Mouse (Mus musculus) liver, embryonic 15.5 days (tissue): ENCODE measurements around the gene Siglec1. TPM values are rescaled to one million over a fixed set of nuclear protein-coding genes. Genes with fewer than 3 reads are reported as not detected.
A peak's percentile ranks its signal among the peaks of the same experiment; 100 is the strongest.

ENCODE experiments used
- ATAC-seq: fragments of 200-750 bp; cut with Nextera tagmentation; 2 replicates; pipeline ENCODE4 v1.8.0; 2017; ENCODE audit warnings: moderate number of reproducible peaks, mild to moderate bottlenecking, moderate library complexity; ENCODE audit not compliant: insufficient read depth
- H3K27ac ChIP-seq: fragments of 300-500 bp; sonication (generic); replicated peaks from 2 replicates; pipeline ENCODE4 v1.5.1; 2015; ENCODE audit warnings: mild to moderate bottlenecking, inconsistent platforms
- H3K27me3 ChIP-seq: fragments of 300-500 bp; sonication (generic); 2 replicates; pipeline ENCODE4 v1.6.1; 2015; ENCODE audit warnings: mild to moderate bottlenecking, inconsistent platforms
- H3K36me3 ChIP-seq: fragments of 300-500 bp; sonication (generic); replicated peaks from 2 replicates; pipeline ENCODE4 v1.6.1; 2015; ENCODE audit warnings: moderate library complexity, mild to moderate bottlenecking, inconsistent platforms
- H3K4me1 ChIP-seq: fragments of 300-500 bp; sonication (generic); replicated peaks from 2 replicates; pipeline ENCODE4 v1.6.1; 2015; ENCODE audit warnings: inconsistent platforms
- H3K4me2 ChIP-seq: fragments of 300-500 bp; sonication (generic); 2 replicates; pipeline ENCODE4 v1.6.1; 2015; ENCODE audit warnings: moderate library complexity, mild to moderate bottlenecking, inconsistent platforms
- H3K4me3 ChIP-seq: fragments of 300-500 bp; sonication (generic); replicated peaks from 2 replicates; pipeline ENCODE4 v1.5.1; 2015; ENCODE audit warnings: mild to moderate bottlenecking, inconsistent platforms
- H3K9ac ChIP-seq: fragments of 300-500 bp; sonication (generic); 2 replicates; pipeline ENCODE4 v1.6.1; 2015; ENCODE audit warnings: moderate library complexity, mild to moderate bottlenecking, inconsistent platforms
- H3K9me3 ChIP-seq: fragments of 300-500 bp; sonication (generic); replicated peaks from 2 replicates; pipeline ENCODE4 v1.6.1; 2016; ENCODE audit warnings: inconsistent platforms
- WGBS: fragments of 180-500 bp; shearing (Covaris S2); methylation state at CpG from one replicate; pipeline ENCODE4 v1.1.7; 2015; ENCODE audit warnings: mixed read lengths; ENCODE audit not compliant: insufficient replicate concordance; 5-methylcytosine and 5-hydroxymethylcytosine counted together
- polyA plus RNA-seq: library from polyadenylated mRNA; unstranded; fragments of >200 nt; fragmentation: Nextera tagmentation; extraction: Ambion mirVana; gene quantifications from 2 replicates; pipeline ENCODE4 v1.2.1, GENCODE M21; 2015

Gene Siglec1
- polyA plus RNA-seq, 1 experiment from 2014 or later = 1.5 TPM

DNA sequence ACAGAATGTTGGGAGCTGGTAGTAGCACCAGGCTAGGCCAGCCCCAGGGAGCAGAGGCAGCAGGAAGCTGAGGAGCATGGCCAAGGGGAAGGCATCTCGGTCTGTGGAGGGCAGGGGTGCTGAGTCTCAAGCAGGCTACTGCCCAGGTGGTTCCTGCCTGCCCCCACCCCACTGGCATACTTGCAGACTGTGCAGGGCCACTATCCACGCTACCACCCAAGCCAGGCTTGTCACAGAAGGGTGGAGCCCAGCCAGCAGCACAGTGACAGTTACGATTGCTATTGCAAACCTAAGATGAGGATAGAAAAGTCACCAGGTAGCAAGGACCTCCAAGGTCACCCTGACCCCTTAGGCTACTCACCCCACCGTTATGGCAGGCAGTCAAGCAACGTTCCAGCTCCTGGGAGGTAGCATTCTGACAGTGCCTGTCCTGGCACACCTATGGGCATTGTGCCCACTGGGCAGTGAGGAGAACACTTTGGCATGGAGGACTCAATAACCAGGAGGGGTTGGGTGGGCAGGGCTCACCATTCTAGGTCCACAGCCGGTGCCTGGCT, 33.6 kb downstream of the Siglec1 start:
- peaks cover 46% of the 10 kb centered on the region for H3K4me1 ChIP-seq
- no peaks in the 10 kb centered on the region for H3K36me3 ChIP-seq
- ATAC-seq = peak; percentile 28; the same call in 1 of the 2 replicates
- H3K27me3 ChIP-seq = peaks cover 82% of the 10 kb centered on the region
- no peak overlapping the region for H3K4me2 ChIP-seq
- no peaks in the 10 kb centered on the region for H3K9me3 ChIP-seq
- H3K27ac ChIP-seq = no peak overlapping the region
- WGBS = 38% methylated on average over 6 of the region's 6 CpGs
- no peak overlapping the region for H3K4me3 ChIP-seq
- H3K9ac ChIP-seq = no peak overlapping the region

- 48% methylated on average over 5 of the region's 5 CpGs for WGBS
- peak; percentile 58 for ATAC-seq
- Histone ChIP-seq H3K9me3 (no peaks in the 10 kb centered on the region), H3K36me3 (no peaks in the 10 kb centered on the region), H3K4me3 (no peak overlapping the region), H3K27ac (no peak overlapping the region), H3K27me3 (peaks cover 84% of the 10 kb centered on the region), H3K9ac (no peak overlapping the region), H3K4me2 (no peak overlapping the region), H3K4me1 (peaks cover 46% of the 10 kb centered on the region)
Observed at GRCm38 (mm10) chr2:131052043-131052442, 34.5 kb downstream of the Siglec1 start.

DNA sequence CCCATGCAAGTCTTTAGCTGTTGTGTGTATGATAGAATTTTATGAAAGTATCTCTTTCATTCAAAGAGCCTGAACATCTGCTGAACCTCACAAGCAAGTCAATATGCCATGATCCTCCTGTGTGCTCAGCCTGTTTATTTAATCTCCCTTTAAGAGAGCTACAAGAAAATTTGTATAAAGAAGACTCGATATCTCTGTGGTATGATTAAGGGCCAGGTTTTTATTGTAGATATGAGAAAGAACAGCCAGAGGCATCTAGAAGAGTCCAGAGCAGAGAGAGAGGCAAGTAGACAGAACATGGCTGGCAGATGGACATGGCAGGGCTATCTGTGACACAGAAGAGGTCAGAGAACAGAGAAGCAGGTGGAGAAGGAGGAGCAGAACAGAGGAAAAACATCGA, 40.5 kb downstream of the Siglec1 start:
- Histone ChIP-seq H3K4me3 (no peak overlapping the region), H3K27me3 (peaks cover 78% of the 10 kb centered on the region), H3K9me3 (no peaks in the 10 kb centered on the region), H3K4me2 (no peak overlapping the region), H3K27ac (no peak overlapping the region), H3K36me3 (no peaks in the 10 kb centered on the region), H3K4me1 (peaks cover 6% of the 10 kb centered on the region), H3K9ac (no peak overlapping the region)
- ATAC-seq = no peak
- 59% methylated on average over 2 of the region's 2 CpGs for WGBS

GRCm38 (mm10) chr2:131044989-131045720, 41.4 kb downstream of the Siglec1 start:
- Histone ChIP-seq H3K27me3 (peaks cover 78% of the 10 kb centered on the region), H3K4me1 (peaks cover 6% of the 10 kb centered on the region), H3K4me2 (no peak overlapping the region), H3K27ac (no peak overlapping the region), H3K36me3 (no peaks in the 10 kb centered on the region), H3K9me3 (no peaks in the 10 kb centered on the region), H3K9ac (no peak overlapping the region), H3K4me3 (no peak overlapping the region)
- WGBS = 65% methylated on average over 9 of the region's 9 CpGs
- ATAC-seq = no peak

DNA sequence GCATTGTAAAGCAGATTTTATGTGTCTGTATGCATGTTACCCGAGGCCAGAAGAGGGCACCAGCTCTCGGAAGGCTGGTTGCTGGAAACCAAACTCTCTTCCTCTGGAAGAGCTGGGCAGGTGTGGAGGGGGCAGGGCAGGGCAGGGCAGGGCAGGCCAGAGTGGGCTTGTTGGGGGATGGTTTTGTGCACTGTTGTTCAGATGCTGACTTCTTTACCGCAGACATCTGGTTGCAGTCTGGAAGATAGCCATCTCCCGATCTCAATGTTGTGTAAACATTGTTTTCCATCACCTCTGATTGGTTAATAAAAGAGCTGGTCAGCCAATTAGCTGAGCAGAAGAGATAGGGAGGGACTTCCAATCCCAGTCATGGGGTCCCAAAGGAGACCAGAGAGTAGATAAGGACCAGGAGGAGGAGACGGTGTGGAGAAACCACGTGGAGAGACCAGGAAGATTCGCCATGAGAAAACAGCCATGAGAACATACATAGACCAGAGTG, 42.2 kb downstream of the Siglec1 start:
- WGBS = 11% methylated on average over 7 of the region's 7 CpGs
- ATAC-seq = no peak
- H3K27me3 ChIP-seq = peaks cover 83% of the 10 kb centered on the region

GRCm38 (mm10) chr2:131042988-131043387, 43.6 kb downstream of the Siglec1 start, which contains the start of gene Gfra4:
Gene Gfra4 (minus strand): TSS chr2:131043088.
- ATAC-seq = no peak
- H3K4me3 ChIP-seq = no peak within 1 kb of the TSS
- 54% methylated on average over 2 of the region's 2 CpGs for WGBS

More for the DNA sequence above, 42.2 kb downstream of the Siglec1 start:
- Histone ChIP-seq H3K4me2 (no peak overlapping the region; the same call in 1 of the 2 replicates), H3K36me3 (no peaks in the 10 kb centered on the region), H3K27ac (no peak overlapping the region), H3K9me3 (no peaks in the 10 kb centered on the region), H3K9ac (no peak overlapping the region), H3K4me1 (peaks cover 6% of the 10 kb centered on the region), H3K4me3 (no peak overlapping the region)

DNA sequence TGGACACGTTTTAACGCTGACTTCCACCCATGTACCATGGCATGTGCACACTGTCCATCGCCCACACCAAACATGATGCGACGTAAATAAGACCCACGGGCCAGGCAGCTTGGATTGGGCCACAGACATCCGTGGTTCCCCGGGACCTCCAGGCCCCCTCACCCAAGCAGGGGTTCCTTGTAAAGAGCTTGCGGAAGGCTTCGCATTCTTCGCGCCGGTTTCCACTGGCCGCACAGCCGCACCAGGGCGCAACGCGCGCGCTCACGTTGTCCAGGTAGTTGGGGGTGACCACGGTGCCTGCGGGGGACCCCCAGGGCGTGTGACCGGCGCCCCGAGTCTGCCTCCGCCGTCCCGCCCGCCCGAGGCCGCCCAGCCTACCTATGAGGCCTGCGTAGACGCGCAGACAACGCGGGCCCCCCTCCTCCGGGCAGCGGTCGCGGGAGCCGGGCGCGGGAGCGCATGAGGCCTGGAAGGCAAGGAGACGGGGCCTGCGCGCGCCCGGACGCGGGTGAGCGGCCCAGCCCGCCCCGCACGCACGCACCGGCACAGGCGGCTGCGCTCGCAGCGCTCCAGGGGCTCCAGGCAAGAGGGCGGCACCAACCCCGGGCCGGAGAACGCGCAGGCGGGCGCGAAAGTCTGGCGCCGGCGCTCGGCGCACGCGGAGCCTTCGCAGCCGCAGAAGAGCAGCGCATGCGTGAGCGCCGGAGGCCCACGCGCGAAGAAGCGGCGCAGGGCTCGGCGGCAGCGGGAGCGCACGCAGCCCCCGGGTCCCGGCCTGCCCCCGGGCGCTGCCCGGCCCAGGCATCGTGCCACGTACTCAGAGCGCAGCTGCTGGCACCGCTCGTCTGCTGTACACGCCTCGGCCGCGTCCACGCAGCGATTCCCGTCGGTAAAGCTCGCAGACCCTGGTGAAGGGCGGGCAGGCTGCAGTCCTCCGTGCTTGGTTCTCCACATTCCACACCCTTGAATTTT, 45.4 kb downstream of the Siglec1 start:
- peaks cover 94% of the 10 kb centered on the region for H3K27me3 ChIP-seq
- H3K4me3 ChIP-seq = peak overlapping the region; percentile 38
- no peak overlapping the region for H3K27ac ChIP-seq
- no peak for ATAC-seq
- H3K9ac ChIP-seq = no peak overlapping the region
- no peaks in the 10 kb centered on the region for H3K9me3 ChIP-seq
- H3K4me1 ChIP-seq = peaks cover 6% of the 10 kb centered on the region
- no peaks in the 10 kb centered on the region for H3K36me3 ChIP-seq
- peak overlapping the region; percentile 56 for H3K4me2 ChIP-seq
- 3% methylated on average over 114 of the region's 115 CpGs for WGBS

More at GRCm38 (mm10) chr2:131042988-131043387, 43.6 kb downstream of the Siglec1 start, which contains the start of gene Gfra4:
- Histone ChIP-seq H3K4me2 (no peak within 1 kb of the TSS), H3K27ac (no peak within 1 kb of the TSS), H3K9me3 (no peaks in the 10 kb centered on the region), H3K4me1 (peaks cover 6% of the 10 kb centered on the region), H3K36me3 (no peaks in the 10 kb centered on the region), H3K27me3 (peaks cover 93% of the 10 kb centered on the region), H3K9ac (no peak within 1 kb of the TSS)

DNA sequence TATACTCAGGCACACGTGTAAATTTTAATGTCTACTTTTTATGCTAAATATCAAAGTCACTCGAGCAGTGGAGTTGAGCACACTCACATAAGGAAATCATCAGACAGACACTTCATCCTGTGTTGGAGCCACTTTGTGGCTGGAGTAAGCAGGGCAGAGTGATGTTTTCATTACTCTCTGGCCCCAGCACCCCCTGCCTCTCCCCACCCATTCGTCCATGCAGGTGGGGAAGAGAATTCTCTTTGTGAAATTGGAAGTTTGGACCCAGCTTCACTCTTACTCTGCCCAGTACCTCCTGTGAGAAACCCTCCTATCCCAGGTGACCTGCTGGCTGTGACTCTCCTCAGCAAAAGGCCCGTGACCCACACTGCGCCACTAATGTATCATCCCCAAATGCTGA, 47.9 kb downstream of the Siglec1 start:
- Histone ChIP-seq H3K4me3 (no peak overlapping the region), H3K9me3 (no peaks in the 10 kb centered on the region), H3K27ac (no peak overlapping the region), H3K4me2 (no peak overlapping the region), H3K4me1 (no peaks in the 10 kb centered on the region), H3K36me3 (no peaks in the 10 kb centered on the region), H3K27me3 (peaks cover 91% of the 10 kb centered on the region), H3K9ac (no peak overlapping the region)
- 59% methylated on average over 5 of the region's 5 CpGs for WGBS
- no peak for ATAC-seq

GRCm38 (mm10) chr2:131038197-131038596, 48.4 kb downstream of the Siglec1 start:
- no peak overlapping the region for H3K27ac ChIP-seq
- no peak overlapping the region for H3K4me3 ChIP-seq
- no peaks in the 10 kb centered on the region for H3K9me3 ChIP-seq
- ATAC-seq = no peak
- no peak overlapping the region for H3K9ac ChIP-seq
- H3K27me3 ChIP-seq = peaks cover 86% of the 10 kb centered on the region
- H3K36me3 ChIP-seq = no peaks in the 10 kb centered on the region
- no peaks in the 10 kb centered on the region for H3K4me1 ChIP-seq
- H3K4me2 ChIP-seq = no peak overlapping the region
- WGBS = 89% methylated on average over 6 of the region's 6 CpGs

DNA sequence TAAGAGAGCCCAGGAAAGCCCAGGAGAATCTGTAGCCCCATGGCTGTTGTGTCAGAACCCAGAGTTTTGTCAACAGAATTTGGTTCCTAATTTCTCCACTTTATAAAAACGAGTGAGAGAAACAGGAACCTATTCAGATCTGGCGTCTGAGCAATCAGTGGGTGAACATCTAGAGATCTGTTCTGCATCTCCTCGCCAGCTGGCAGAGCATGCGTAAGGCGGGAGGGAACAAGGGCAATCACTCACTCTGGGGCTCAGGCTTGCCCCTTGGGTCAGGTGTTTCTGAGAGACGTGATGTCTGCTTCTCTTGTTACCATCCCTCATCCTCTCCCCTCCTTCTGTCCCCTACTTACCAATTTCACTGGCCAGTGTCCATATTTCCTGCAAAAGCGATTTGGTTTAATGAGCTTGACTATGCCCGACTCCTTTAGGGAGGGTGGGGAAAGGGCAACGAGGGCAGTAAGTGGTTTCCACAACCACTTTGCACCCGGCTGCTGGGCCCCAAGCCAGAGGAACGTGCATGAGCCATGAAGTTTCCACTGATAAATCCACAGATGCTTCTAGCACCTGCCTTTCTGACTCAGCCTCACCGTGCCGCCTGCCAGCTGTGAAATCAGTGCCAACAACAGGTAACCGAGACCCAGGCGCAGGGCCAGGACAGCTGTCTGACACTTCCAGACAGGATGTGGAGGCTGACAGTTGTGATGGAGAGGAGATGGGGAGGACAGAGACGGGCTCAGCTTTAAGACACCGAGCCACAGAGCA, 49.2 kb downstream of the Siglec1 start:
- ATAC-seq = no peak
- Histone ChIP-seq H3K27ac (no peak overlapping the region), H3K9ac (no peak overlapping the region), H3K36me3 (no peaks in the 10 kb centered on the region), H3K4me2 (no peak overlapping the region), H3K4me1 (no peaks in the 10 kb centered on the region), H3K9me3 (no peaks in the 10 kb centered on the region), H3K4me3 (no peak overlapping the region), H3K27me3 (peaks cover 78% of the 10 kb centered on the region)
- 43% methylated on average over 17 of the region's 17 CpGs for WGBS
